Mouse (Mus musculus): ENCODE data around the gene Cuedc2. TPM values are rescaled to one million over a fixed set of nuclear protein-coding genes. Genes with fewer than 3 reads are reported as not detected.

Cuedc2 gene
- total and polyA plus RNA-seq, 3 experiments, result 251 to 302 (median 297) TPM

GRCm38 (mm10) chr19:46296938-46297337, 41.6 kb downstream of the Cuedc2 start:
- no peak overlapping the region for H3K4me3 ChIP-seq (ENCODE audit: control insufficient read depth in 1 of 2, insufficient read depth in 1 of 2, low read depth in 2 of 2, low read length in 2 of 2)
- peaks cover 0 to 7% of the 10 kb centered on the region in 2 experiments; a peak in 2 of 4 replicates for H3K36me3 ChIP-seq (ENCODE audit: control insufficient read depth in 1 of 2, insufficient read depth in 2 of 2, low read length in 2 of 2)
- TF ChIP-seq CTCF (IDR thresholded peaks at IDR 0.05 in 2 of 3, conservative IDR thresholded peaks at IDR 0.05 in 1 of 3; ENCODE audit: control insufficient read depth in 1 of 3, insufficient read depth in 1 of 3, low read depth in 2 of 3, low read length in 3 of 3, poor library complexity in 1 of 3, severe bottlenecking in 1 of 3), result no peak
- no peak overlapping the region for H3K9ac ChIP-seq (ENCODE audit: control insufficient read depth, low read depth, low read length, poor library complexity, severe bottlenecking)
- H3K9me3 ChIP-seq (replicated peaks; ENCODE audit: insufficient read depth, low read length), result no peaks in the 10 kb centered on the region
- DNase-seq (ENCODE audit: low read depth, low spot score), result no peak
- no peaks in the 10 kb centered on the region for H3K79me2 ChIP-seq (ENCODE audit: control insufficient read depth, insufficient read depth, low read length, poor library complexity)
- H3K27me3 ChIP-seq (ENCODE audit: control insufficient read depth in 1 of 2, insufficient read depth in 2 of 2, low read length in 2 of 2), result no peaks in the 10 kb centered on the region
- peaks cover 2 to 3% of the 10 kb centered on the region in 2 experiments; a peak in 3 of 4 replicates for H3K4me1 ChIP-seq (ENCODE audit: control insufficient read depth in 1 of 2, insufficient read depth in 2 of 2, low read length in 2 of 2)
- H3K27ac ChIP-seq (ENCODE audit: control insufficient read depth, low read depth, low read length), result no peak overlapping the region

GRCm38 (mm10) chr19:46290535-46291105, 47.9 kb downstream of the Cuedc2 start:
- H3K9ac ChIP-seq (ENCODE audit: control insufficient read depth, low read depth, low read length, poor library complexity, severe bottlenecking), result no peak overlapping the region
- no peak for TF ChIP-seq MAZ (IDR thresholded peaks at IDR 0.05; ENCODE audit: low read depth, low read length)
- no peak for TF ChIP-seq MYC (IDR thresholded peaks at IDR 0.05; ENCODE audit: low read depth, low read length)
- TF ChIP-seq POLR2A (IDR thresholded peaks at IDR 0.05; ENCODE audit: control insufficient read depth in 1 of 2, insufficient read depth in 1 of 2, low read depth in 1 of 2, low read length in 2 of 2, poor library complexity in 1 of 2), result no peak
- TF ChIP-seq UBTF (IDR thresholded peaks at IDR 0.05; ENCODE audit: borderline replicate concordance, insufficient read depth, low read depth, low read length), result no peak
- TF ChIP-seq GABPA (IDR thresholded peaks at IDR 0.05; ENCODE audit: low read depth, low read length), result no peak
- TF ChIP-seq JUND (IDR thresholded peaks at IDR 0.05; ENCODE audit: low read depth, low read length), result no peak
- no peak for TF ChIP-seq CHD2 (IDR thresholded peaks at IDR 0.05; ENCODE audit: low read length)
- TF ChIP-seq ZC3H11A (IDR thresholded peaks at IDR 0.05; ENCODE audit: low read depth, low read length), result no peak
- TF ChIP-seq RAD21 (IDR thresholded peaks at IDR 0.05; ENCODE audit: low read depth, low read length), result no peak
- TF ChIP-seq ZNF384 (IDR thresholded peaks at IDR 0.05; ENCODE audit: low read depth, low read length), result no peak
- no peak for TF ChIP-seq RCOR1 (IDR thresholded peaks at IDR 0.05; ENCODE audit: low read depth, low read length)
- no peak for TF ChIP-seq MEF2A (IDR thresholded peaks at IDR 0.05; ENCODE audit: extremely low read depth, insufficient replicate concordance, low read depth, low read length, poor library complexity, severe bottlenecking)
- TF ChIP-seq HCFC1 (IDR thresholded peaks at IDR 0.05; ENCODE audit: low read depth, low read length), result no peak
- no peak for TF ChIP-seq MYB (IDR thresholded peaks at IDR 0.05; ENCODE audit: low read depth, low read length)
- no peak for TF ChIP-seq USF1 (IDR thresholded peaks at IDR 0.05; ENCODE audit: low read depth, low read length)
- no peak for TF ChIP-seq KAT2A (conservative IDR thresholded peaks at IDR 0.05; ENCODE audit: low read depth, low read length)
- no peak for TF ChIP-seq TCF12 (IDR thresholded peaks at IDR 0.05; ENCODE audit: low read depth, low read length)
- TF ChIP-seq MXI1 (IDR thresholded peaks at IDR 0.05; ENCODE audit: low read depth, low read length), result no peak
- TF ChIP-seq POLR2AphosphoS2 (IDR thresholded peaks at IDR 0.05; ENCODE audit: low read length), result no peak
- no peak for TF ChIP-seq SIN3A (IDR thresholded peaks at IDR 0.05; ENCODE audit: low read length)
- H3K27ac ChIP-seq (ENCODE audit: control insufficient read depth, low read depth, low read length), result no peak overlapping the region
- H3K36me3 ChIP-seq (ENCODE audit: control insufficient read depth in 1 of 2, insufficient read depth in 2 of 2, low read length in 2 of 2), result peaks cover 0 to 3% of the 10 kb centered on the region in 2 experiments; a peak in 1 of 4 replicates
- no peaks in the 10 kb centered on the region for H3K27me3 ChIP-seq (ENCODE audit: control insufficient read depth in 1 of 2, insufficient read depth in 2 of 2, low read length in 2 of 2)
- DNase-seq (ENCODE audit: low read depth, low spot score), result no peak
- H3K79me2 ChIP-seq (ENCODE audit: control insufficient read depth, insufficient read depth, low read length, poor library complexity), result no peaks in the 10 kb centered on the region
- no peaks in the 10 kb centered on the region for H3K9me3 ChIP-seq (replicated peaks; ENCODE audit: insufficient read depth, low read length)
- H3K4me1 ChIP-seq (ENCODE audit: control insufficient read depth in 1 of 2, insufficient read depth in 2 of 2, low read length in 2 of 2), result peaks cover 0 to 2% of the 10 kb centered on the region in 2 experiments; a peak in 1 of 4 replicates
- H3K4me3 ChIP-seq (ENCODE audit: control insufficient read depth in 1 of 2, insufficient read depth in 1 of 2, low read depth in 2 of 2, low read length in 2 of 2), result no peak overlapping the region

Data from MEL (cell line).